Mouse (Mus musculus): ENCODE data around the gene Por. TPM values are rescaled to one million over a fixed set of nuclear protein-coding genes. Genes with fewer than 3 reads are reported as not detected.

The Por gene
- polyA plus RNA-seq, 1 experiment = 218 TPM

- TF ChIP-seq GATA1 (IDR thresholded peaks at IDR 0.05; ENCODE audit: low read length) = no peak
These were observed 6.9 kb downstream of the Por start for GRCm38 (mm10) chr5:135676696-135677095.

- no peak for TF ChIP-seq GATA1 (IDR thresholded peaks at IDR 0.05; ENCODE audit: low read length)
These were observed 7.4 kb downstream of the Por start for GRCm38 (mm10) chr5:135677251-135677650.

- no peak for TF ChIP-seq GATA1 (IDR thresholded peaks at IDR 0.05; ENCODE audit: low read length)
These were observed 8.6 kb downstream of the Por start for GRCm38 (mm10) chr5:135678481-135678880.

- TF ChIP-seq GATA1 (IDR thresholded peaks at IDR 0.05; ENCODE audit: low read length) = no peak
These were observed 11.2 kb downstream of the Por start for GRCm38 (mm10) chr5:135680967-135681545.

GRCm38 (mm10) chr5:135682009-135682408, 12.2 kb downstream of the Por start:
- no peak for TF ChIP-seq GATA1 (IDR thresholded peaks at IDR 0.05; ENCODE audit: low read length)

- no peak for TF ChIP-seq GATA1 (IDR thresholded peaks at IDR 0.05; ENCODE audit: low read length)
These were observed 13.2 kb downstream of the Por start for GRCm38 (mm10) chr5:135682942-135683570.

- TF ChIP-seq GATA1 (IDR thresholded peaks at IDR 0.05; ENCODE audit: low read length) = no peak
These were observed 20.6 kb downstream of the Por start for GRCm38 (mm10) chr5:135690401-135690800.

GRCm38 (mm10) chr5:135691266-135691665, 21.4 kb downstream of the Por start:
- no peak for TF ChIP-seq GATA1 (IDR thresholded peaks at IDR 0.05; ENCODE audit: low read length)

GRCm38 (mm10) chr5:135693281-135693853, 23.5 kb downstream of the Por start:
- no peak for TF ChIP-seq GATA1 (IDR thresholded peaks at IDR 0.05; ENCODE audit: low read length)

- TF ChIP-seq GATA1 (IDR thresholded peaks at IDR 0.05; ENCODE audit: low read length) = no peak
These were observed 25.5 kb downstream of the Por start for GRCm38 (mm10) chr5:135695277-135695721.

GRCm38 (mm10) chr5:135697711-135698111, 27.9 kb downstream of the Por start:
- no peak for TF ChIP-seq GATA1 (IDR thresholded peaks at IDR 0.05; ENCODE audit: low read length)

GRCm38 (mm10) chr5:135701601-135702000, 31.8 kb downstream of the Por start:
- TF ChIP-seq GATA1 (IDR thresholded peaks at IDR 0.05; ENCODE audit: low read length) = no peak

GRCm38 (mm10) chr5:135702190-135702589, 32.4 kb downstream of the Por start:
- no peak for TF ChIP-seq GATA1 (IDR thresholded peaks at IDR 0.05; ENCODE audit: low read length)

GRCm38 (mm10) chr5:135702682-135703192, 32.9 kb downstream of the Por start:
- TF ChIP-seq GATA1 (IDR thresholded peaks at IDR 0.05; ENCODE audit: low read length) = no peak

- TF ChIP-seq GATA1 (IDR thresholded peaks at IDR 0.05; ENCODE audit: low read length) = no peak
These were observed 33.6 kb downstream of the Por start for GRCm38 (mm10) chr5:135703431-135703830.

- TF ChIP-seq GATA1 (IDR thresholded peaks at IDR 0.05; ENCODE audit: low read length) = no peak
These were observed 35.5 kb downstream of the Por start for GRCm38 (mm10) chr5:135705383-135705782.

- TF ChIP-seq GATA1 (IDR thresholded peaks at IDR 0.05; ENCODE audit: low read length) = no peak
These were observed 37.2 kb downstream of the Por start for GRCm38 (mm10) chr5:135707039-135707438.

Data from G1E-ER4 (cell line).